Comparison of ENCODE assay signal across 11 mouse cellular contexts in genomic region chr15:42309586-42309985, GRCm38 (mm10).
DNase-seq lines count a peak whose midpoint lies in the region; ATAC-seq and TF ChIP-seq lines count a peak whose summit lies in the region.
"Had no signal": no experiment of that assay in that cellular context is flagged by ENCODE, and none has a peak within 500 bp of the region (broad histone marks: within the 10 kb centered on the region; RNA-seq: fewer than 3 reads in every experiment).

No protein-coding gene starts in this region.

- H3ac ChIP-seq in myocyte (ENCODE audit: control insufficient read depth, insufficient read length): no peak overlapping the region

- H3K4me3 ChIP-seq in midbrain, embryonic 14.5 days (replicated peaks; ENCODE audit: low read depth, low read length): no peak overlapping the region
- H3K4me3 ChIP-seq in midbrain, embryonic 15.5 days: no peak overlapping the region
- H3K4me3 ChIP-seq in hindbrain, embryonic 14.5 days (replicated peaks; ENCODE audit: low read length): no peak overlapping the region
- no peak overlapping the region for H3K4me3 ChIP-seq in myocyte
- H3K4me3 ChIP-seq: heart, embryonic 13.5 days; limb, embryonic 12.5 days; neural tube, embryonic 12.5 days had no signal

- ATAC-seq in midbrain, embryonic 14.5 days (ENCODE audit: low FRiP score, low TSS enrichment): no peak
- no peak for ATAC-seq in midbrain, embryonic 15.5 days (replicated peaks)
- peak; percentile 64; the same call in 1 of the 2 replicates for ATAC-seq in hindbrain, embryonic 14.5 days (ENCODE audit: low FRiP score)
- no peak for ATAC-seq in erythroid progenitor cell, adult 5-6 weeks (replicated peaks; ENCODE audit: low FRiP score, poor library complexity, severe bottlenecking)

- H3K36me3 ChIP-seq in midbrain, embryonic 14.5 days (ENCODE audit: control insufficient read depth, insufficient read depth, low read length): no peaks in the 10 kb centered on the region
- no peaks in the 10 kb centered on the region for H3K36me3 ChIP-seq in midbrain, embryonic 15.5 days (replicated peaks)
- H3K36me3 ChIP-seq in hindbrain, embryonic 14.5 days (replicated peaks; ENCODE audit: control insufficient read depth, insufficient read depth): no peaks in the 10 kb centered on the region
- H3K36me3 ChIP-seq in myocyte (ENCODE audit: control insufficient read depth, insufficient read depth): no peaks in the 10 kb centered on the region
- H3K36me3 ChIP-seq: heart, embryonic 13.5 days; limb, embryonic 12.5 days; neural tube, embryonic 12.5 days had no signal

- peak; percentile 28 for DNase-seq in adrenal gland, postnatal 10 days
- DNase-seq in adrenal gland, postnatal 25 days: no peak
- peak; percentile 57 for DNase-seq in midbrain, embryonic 14.5 days
- DNase-seq in hindbrain, embryonic 14.5 days (ENCODE audit: low spot score): peak; percentile 42
- no peak for DNase-seq in testis, postnatal 10 days (ENCODE audit: low spot score)

- no peak overlapping the region for H3K9ac ChIP-seq in midbrain, embryonic 14.5 days (replicated peaks; ENCODE audit: low read length)
- H3K9ac ChIP-seq in midbrain, embryonic 15.5 days: no peak overlapping the region
- no peak overlapping the region for H3K9ac ChIP-seq in hindbrain, embryonic 14.5 days
- H3K9ac ChIP-seq: heart, embryonic 13.5 days; limb, embryonic 12.5 days; neural tube, embryonic 12.5 days had no signal

- no peak overlapping the region for H3K4me2 ChIP-seq in midbrain, embryonic 14.5 days (ENCODE audit: low read length)
- H3K4me2 ChIP-seq in midbrain, embryonic 15.5 days: no peak overlapping the region
- H3K4me2 ChIP-seq in hindbrain, embryonic 14.5 days (replicated peaks): no peak overlapping the region
- peak overlapping the region; percentile 10 for H3K4me2 ChIP-seq in myocyte (ENCODE audit: low read depth)
- H3K4me2 ChIP-seq: heart, embryonic 13.5 days; limb, embryonic 12.5 days; neural tube, embryonic 12.5 days had no signal

- WGBS in midbrain, embryonic 14.5 days: 60% methylated on average over 5 of the region's 5 CpGs
- WGBS in midbrain, embryonic 15.5 days: 48% methylated on average over 5 of the region's 5 CpGs
- 44% methylated on average over 5 of the region's 5 CpGs for WGBS in hindbrain, embryonic 14.5 days

- TF ChIP-seq POLR2A in myocyte (IDR thresholded peaks at IDR 0.05; ENCODE audit: insufficient read length, low read depth): no peak

- no peaks in the 10 kb centered on the region for H3K79me2 ChIP-seq in myocyte (ENCODE audit: control insufficient read depth, insufficient read depth)

- H3K9me3 ChIP-seq in midbrain, embryonic 14.5 days (ENCODE audit: control insufficient read depth, low read length): no peaks in the 10 kb centered on the region
- no peaks in the 10 kb centered on the region for H3K9me3 ChIP-seq in midbrain, embryonic 15.5 days
- no peaks in the 10 kb centered on the region for H3K9me3 ChIP-seq in hindbrain, embryonic 14.5 days (ENCODE audit: control insufficient read depth, low read length)
- H3K9me3 ChIP-seq: heart, embryonic 13.5 days; limb, embryonic 12.5 days; neural tube, embryonic 12.5 days had no signal

- H3K27ac ChIP-seq in midbrain, embryonic 14.5 days (replicated peaks; ENCODE audit: low read depth, low read length): no peak overlapping the region
- no peak overlapping the region for H3K27ac ChIP-seq in midbrain, embryonic 15.5 days
- H3K27ac ChIP-seq in hindbrain, embryonic 14.5 days: no peak overlapping the region
- H3K27ac ChIP-seq: heart, embryonic 13.5 days; limb, embryonic 12.5 days; neural tube, embryonic 12.5 days had no signal

- no peaks in the 10 kb centered on the region for H3K27me3 ChIP-seq in midbrain, embryonic 14.5 days (ENCODE audit: control insufficient read depth, insufficient read depth, low read length)
- H3K27me3 ChIP-seq in midbrain, embryonic 15.5 days (replicated peaks): no peaks in the 10 kb centered on the region
- no peaks in the 10 kb centered on the region for H3K27me3 ChIP-seq in hindbrain, embryonic 14.5 days (ENCODE audit: control insufficient read depth, insufficient read depth, low read length)
- no peaks in the 10 kb centered on the region for H3K27me3 ChIP-seq in myocyte (ENCODE audit: control insufficient read depth, insufficient read depth, insufficient read length)
- H3K27me3 ChIP-seq: heart, embryonic 13.5 days; limb, embryonic 12.5 days; neural tube, embryonic 12.5 days had no signal

- no peaks in the 10 kb centered on the region for H3K4me1 ChIP-seq in midbrain, embryonic 14.5 days (ENCODE audit: control insufficient read depth, insufficient read depth, low read length)
- no peaks in the 10 kb centered on the region for H3K4me1 ChIP-seq in midbrain, embryonic 15.5 days
- H3K4me1 ChIP-seq in hindbrain, embryonic 14.5 days (replicated peaks; ENCODE audit: control insufficient read depth, insufficient read depth, low read length): no peaks in the 10 kb centered on the region
- H3K4me1 ChIP-seq: neural tube, embryonic 12.5 days had no signal

TF ChIP-seq in myocyte, 11 proteins besides CTCF, POLR2A, EP300 and RAD21:
- TF ChIP-seq CEBPB (IDR thresholded peaks at IDR 0.05; ENCODE audit: insufficient read depth, poor library complexity, severe bottlenecking) (peak; percentile 100), E2F4 (IDR thresholded peaks at IDR 0.05; ENCODE audit: insufficient read depth) (no peak), MAX (IDR thresholded peaks at IDR 0.05; ENCODE audit: low read depth) (no peak), USF1 (IDR thresholded peaks at IDR 0.05; ENCODE audit: low read depth) (no peak), SRF (IDR thresholded peaks at IDR 0.05; ENCODE audit: control insufficient read depth, insufficient read length, low read depth) (no peak), MYOD1 (IDR thresholded peaks at IDR 0.05; ENCODE audit: control insufficient read depth in 1 of 3, insufficient read length in 2 of 3, low read depth in 2 of 3) (peak in 2 of 3 experiments; percentile 30 to 63), REST (IDR thresholded peaks at IDR 0.05; ENCODE audit: insufficient read depth, insufficient read length) (no peak), MYOG (IDR thresholded peaks at IDR 0.05; ENCODE audit: control insufficient read depth in 1 of 3, insufficient read depth in 1 of 3, insufficient read length in 2 of 3, low read depth in 2 of 3) (no peak), TCF12 (IDR thresholded peaks at IDR 0.05; ENCODE audit: insufficient read depth, poor library complexity, severe bottlenecking) (no peak), TCF3 (IDR thresholded peaks at IDR 0.05; ENCODE audit: insufficient read length, low read depth) (no peak), POLR2AphosphoS2 (IDR thresholded peaks at IDR 0.05; ENCODE audit: insufficient read length, low read depth) (no peak)

Comparison
In these comparisons a context has a peak if more than half of its experiments do, and no peak if none do; other contexts are left out.
1. DNase-seq: peak in adrenal gland, postnatal 10 days (single experiment), midbrain, embryonic 14.5 days (single experiment) and hindbrain, embryonic 14.5 days (single experiment); none in adrenal gland, postnatal 25 days (single experiment) and testis, postnatal 10 days (single experiment).